Mouse (Mus musculus): Measurements from ENCODE around the gene Fam129a.

DNA sequence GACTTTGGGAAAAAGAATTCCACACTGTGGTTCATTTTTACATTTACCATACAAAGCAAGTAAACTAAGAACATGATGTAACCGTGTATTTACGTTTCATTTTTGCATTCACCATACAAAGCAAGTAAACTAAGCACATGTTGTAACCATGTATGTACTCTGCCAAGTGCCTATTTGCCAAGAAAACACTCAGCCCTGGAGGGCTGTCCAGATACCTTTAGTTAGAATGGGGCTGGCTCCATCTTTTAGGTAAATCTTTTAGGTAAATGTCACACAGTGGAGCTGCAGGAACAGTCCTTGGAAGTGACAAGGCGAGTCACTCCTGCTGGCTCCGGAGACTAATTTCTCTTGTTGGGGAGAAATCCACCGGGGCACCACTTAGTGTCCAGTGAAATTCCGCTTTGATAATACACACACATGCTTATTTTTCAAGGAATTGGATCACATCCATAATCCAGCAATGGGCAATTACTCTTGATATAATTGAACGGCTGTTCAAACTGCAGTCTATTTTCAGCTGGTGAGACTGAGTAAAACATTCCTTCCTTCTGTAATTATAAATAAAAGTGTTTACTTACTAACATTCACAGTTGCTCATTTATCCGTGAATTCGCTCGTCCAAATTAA, 150.5 kb downstream of the Fam129a start:
- TF ChIP-seq MAFK (IDR thresholded peaks at IDR 0.05; ENCODE audit: insufficient read depth, low read depth, low read length) (no peak), ZNF384 (IDR thresholded peaks at IDR 0.05; ENCODE audit: low read depth, low read length) (no peak), HCFC1 (IDR thresholded peaks at IDR 0.05; ENCODE audit: borderline replicate concordance, insufficient read depth, low read length) (no peak), CHD2 (IDR thresholded peaks at IDR 0.05; ENCODE audit: low read depth, low read length) (no peak)
